Mouse (Mus musculus): ENCODE measurements around the gene B2m. TPM values are rescaled to one million over a fixed set of nuclear protein-coding genes. Genes with fewer than 3 reads are reported as not detected.

The B2m gene
- polyA plus RNA-seq, 1 experiment from 2014 or later = 475 TPM

GRCm38 (mm10) chr2:122153681-122154365 lies 6.3 kb downstream of the B2m start:
- ATAC-seq (ENCODE audit: low FRiP score, low TSS enrichment) (no peak), DNase-seq (ENCODE audit: low spot score) (no peak)
- no peaks in the 10 kb centered on the region for H3K9me3 ChIP-seq (ENCODE audit: control insufficient read depth, low read length)
- 84% methylated on average over 6 of the region's 7 CpGs for WGBS
- H3K4me2 ChIP-seq (replicated peaks; ENCODE audit: low read depth) = no peak overlapping the region
- no peak overlapping the region for H3K4me3 ChIP-seq (ENCODE audit: low read depth, low read length)
- H3K4me1 ChIP-seq (replicated peaks; ENCODE audit: control insufficient read depth, insufficient read depth) = no peaks in the 10 kb centered on the region
- no peaks in the 10 kb centered on the region for H3K27me3 ChIP-seq (ENCODE audit: control insufficient read depth, insufficient read depth, low read length)
- H3K36me3 ChIP-seq (ENCODE audit: control insufficient read depth, insufficient read depth, low read length) = 0 out of 2 replicates have a peak, but pooled peaks cover 2% of the 10 kb centered on the region
- no peak overlapping the region for H3K27ac ChIP-seq (replicated peaks)
- TF ChIP-seq CTCF (IDR thresholded peaks at IDR 0.05; ENCODE audit: low read depth) (no peak), EP300 (optimal IDR thresholded peaks at IDR 0.05) (no peak)
- H3K9ac ChIP-seq (ENCODE audit: low read length) = no peak overlapping the region

DNA sequence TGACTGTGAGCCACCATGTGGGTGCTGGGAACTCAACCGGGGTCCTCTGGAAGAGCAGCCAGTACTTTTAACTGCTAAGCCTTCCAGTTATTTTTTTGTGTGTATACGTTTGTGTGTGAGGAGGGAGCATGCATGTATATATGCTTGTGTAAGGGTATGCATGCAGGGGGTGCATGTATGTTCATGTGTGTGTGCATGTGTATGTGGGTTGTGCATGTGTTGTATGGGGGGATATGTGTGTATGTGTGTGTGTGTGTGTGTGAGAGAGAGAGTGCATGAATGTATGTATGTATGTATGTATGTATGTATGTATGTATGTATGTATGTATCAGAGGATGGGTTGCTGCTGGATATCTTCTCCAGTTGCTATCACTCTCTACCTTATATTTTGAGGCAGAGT lies 7.0 kb downstream of the B2m start:
- H3K27ac ChIP-seq (replicated peaks) = no peak overlapping the region
- no peak for DNase-seq (ENCODE audit: low spot score)
- ATAC-seq (ENCODE audit: low FRiP score, low TSS enrichment) = no peak
- H3K4me1 ChIP-seq (replicated peaks; ENCODE audit: control insufficient read depth, insufficient read depth) = no peaks in the 10 kb centered on the region
- no peak overlapping the region for H3K4me3 ChIP-seq (ENCODE audit: low read depth, low read length)
- no peaks in the 10 kb centered on the region for H3K27me3 ChIP-seq (ENCODE audit: control insufficient read depth, insufficient read depth, low read length)
- H3K9ac ChIP-seq (ENCODE audit: low read length) = no peak overlapping the region
- TF ChIP-seq EP300 (optimal IDR thresholded peaks at IDR 0.05) (no peak), CTCF (IDR thresholded peaks at IDR 0.05; ENCODE audit: low read depth) (no peak)
- H3K4me2 ChIP-seq (replicated peaks; ENCODE audit: low read depth) = no peak overlapping the region
- H3K9me3 ChIP-seq (ENCODE audit: control insufficient read depth, low read length) = no peaks in the 10 kb centered on the region
- H3K36me3 ChIP-seq (ENCODE audit: control insufficient read depth, insufficient read depth, low read length) = 0 out of 2 replicates have a peak, but pooled peaks cover 2% of the 10 kb centered on the region
- 93% methylated on average over 2 of the region's 2 CpGs for WGBS

DNA sequence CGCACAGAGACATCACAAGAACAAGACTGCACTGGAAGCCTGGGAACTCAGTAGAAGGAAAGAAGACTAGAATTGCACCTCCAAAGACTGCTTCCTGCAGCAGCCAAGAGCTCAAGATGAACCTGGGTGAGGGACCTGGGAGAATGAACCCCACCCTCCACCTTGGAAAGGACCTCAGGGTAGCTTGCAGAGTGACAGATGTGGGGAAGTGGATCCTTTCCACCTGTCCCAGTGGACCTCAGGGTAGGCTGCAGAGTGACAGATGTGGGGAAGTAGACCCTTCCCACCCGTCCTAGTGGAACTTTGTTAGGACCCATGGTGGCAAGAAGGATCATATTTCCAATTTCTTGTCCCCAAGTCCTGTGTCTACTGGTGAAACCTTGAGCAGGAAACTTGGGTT lies 7.8 kb downstream of the B2m start:
- 81% methylated on average over 2 of the region's 2 CpGs for WGBS

DNA sequence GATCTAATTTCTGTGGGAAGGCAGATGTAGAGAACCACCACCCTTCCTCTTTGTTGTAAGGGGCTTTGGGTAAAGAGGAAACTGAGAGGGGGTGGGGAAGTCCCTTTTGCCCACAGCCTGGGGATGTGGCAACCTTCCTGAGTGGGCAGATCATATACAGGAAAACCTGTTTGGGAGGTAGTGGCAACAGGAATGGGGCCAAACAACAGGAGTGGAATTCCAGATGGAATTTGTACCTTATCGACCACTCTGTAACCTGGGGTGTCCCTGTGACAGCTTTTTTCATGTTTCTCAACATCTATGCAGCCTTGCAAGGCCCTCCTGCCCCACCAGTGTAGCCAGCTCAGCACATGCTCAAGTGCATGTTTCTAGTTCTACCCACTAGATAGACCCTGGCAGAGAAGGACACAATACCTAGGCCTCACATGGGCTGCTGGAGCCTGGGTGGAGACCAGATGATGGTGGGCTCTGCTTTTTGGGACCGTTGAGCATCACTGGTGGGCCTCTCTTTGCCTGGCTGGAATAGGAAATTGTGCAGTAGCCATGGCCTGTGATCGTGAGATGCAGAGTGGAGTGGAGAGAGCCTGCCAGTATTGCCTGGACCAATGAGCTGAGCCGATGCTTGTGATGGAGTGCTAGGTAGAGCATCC lies 8.7 kb downstream of the B2m start:
- Histone ChIP-seq H3K27me3 (ENCODE audit: control insufficient read depth, insufficient read depth, low read length) (no peaks in the 10 kb centered on the region), H3K36me3 (ENCODE audit: control insufficient read depth, insufficient read depth, low read length) (0 out of 2 replicates have a peak, but pooled peaks cover 2% of the 10 kb centered on the region), H3K27ac (replicated peaks) (no peak overlapping the region), H3K9ac (ENCODE audit: low read length) (no peak overlapping the region), H3K9me3 (ENCODE audit: control insufficient read depth, low read length) (no peaks in the 10 kb centered on the region), H3K4me2 (replicated peaks; ENCODE audit: low read depth) (no peak overlapping the region), H3K4me3 (ENCODE audit: low read depth, low read length) (no peak overlapping the region), H3K4me1 (replicated peaks; ENCODE audit: control insufficient read depth, insufficient read depth) (no peaks in the 10 kb centered on the region)
- TF ChIP-seq CTCF (IDR thresholded peaks at IDR 0.05; ENCODE audit: low read depth) = no peak
- no peak for TF ChIP-seq EP300 (optimal IDR thresholded peaks at IDR 0.05)
- WGBS = 87% methylated on average over 4 of the region's 4 CpGs
- DNase-seq (ENCODE audit: low spot score) = no peak
- no peak for ATAC-seq (ENCODE audit: low FRiP score, low TSS enrichment)

More for the DNA sequence above, 7.8 kb downstream of the B2m start:
- Histone ChIP-seq H3K9me3 (ENCODE audit: control insufficient read depth, low read length) (no peaks in the 10 kb centered on the region), H3K4me3 (ENCODE audit: low read depth, low read length) (no peak overlapping the region), H3K36me3 (ENCODE audit: control insufficient read depth, insufficient read depth, low read length) (0 out of 2 replicates have a peak, but pooled peaks cover 2% of the 10 kb centered on the region), H3K27ac (replicated peaks) (no peak overlapping the region), H3K4me1 (replicated peaks; ENCODE audit: control insufficient read depth, insufficient read depth) (no peaks in the 10 kb centered on the region), H3K4me2 (replicated peaks; ENCODE audit: low read depth) (no peak overlapping the region), H3K27me3 (ENCODE audit: control insufficient read depth, insufficient read depth, low read length) (no peaks in the 10 kb centered on the region), H3K9ac (ENCODE audit: low read length) (no peak overlapping the region)
- ATAC-seq (ENCODE audit: low FRiP score, low TSS enrichment) (no peak), DNase-seq (ENCODE audit: low spot score) (no peak)
- no peak for TF ChIP-seq EP300 (optimal IDR thresholded peaks at IDR 0.05)
- no peak for TF ChIP-seq CTCF (IDR thresholded peaks at IDR 0.05; ENCODE audit: low read depth)

DNA sequence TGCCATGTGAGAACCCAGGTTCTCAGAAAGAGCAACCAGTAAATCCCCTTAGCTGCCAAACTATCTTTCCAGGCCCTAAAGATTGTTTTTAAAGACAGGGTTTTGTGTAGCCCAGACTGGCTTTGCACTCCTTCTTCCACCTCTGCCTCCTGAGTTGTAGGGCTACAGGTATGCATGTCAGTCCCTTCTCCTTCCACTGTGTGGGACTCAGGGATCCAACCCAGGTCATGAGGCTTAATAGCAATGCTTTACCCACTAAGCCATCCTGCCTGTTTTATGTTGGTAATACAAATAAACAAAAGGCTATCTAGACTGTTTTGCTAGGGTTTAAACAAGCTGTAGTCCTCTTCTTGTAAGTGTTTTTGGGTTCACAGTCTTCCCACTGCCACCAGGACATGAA lies 10.1 kb downstream of the B2m start:
- Histone ChIP-seq H3K9ac (ENCODE audit: low read length) (no peak overlapping the region), H3K4me2 (replicated peaks; ENCODE audit: low read depth) (no peak overlapping the region), H3K4me3 (ENCODE audit: low read depth, low read length) (no peak overlapping the region), H3K27ac (replicated peaks) (no peak overlapping the region), H3K4me1 (replicated peaks; ENCODE audit: control insufficient read depth, insufficient read depth) (no peaks in the 10 kb centered on the region), H3K36me3 (ENCODE audit: control insufficient read depth, insufficient read depth, low read length) (0 out of 2 replicates have a peak, but pooled peaks cover 2% of the 10 kb centered on the region), H3K9me3 (ENCODE audit: control insufficient read depth, low read length) (no peaks in the 10 kb centered on the region), H3K27me3 (ENCODE audit: control insufficient read depth, insufficient read depth, low read length) (no peaks in the 10 kb centered on the region)
- no peak for TF ChIP-seq EP300 (optimal IDR thresholded peaks at IDR 0.05)
- TF ChIP-seq CTCF (IDR thresholded peaks at IDR 0.05; ENCODE audit: low read depth) = no peak
- no peak for DNase-seq (ENCODE audit: low spot score)
- ATAC-seq (ENCODE audit: low FRiP score, low TSS enrichment) = no peak

DNA sequence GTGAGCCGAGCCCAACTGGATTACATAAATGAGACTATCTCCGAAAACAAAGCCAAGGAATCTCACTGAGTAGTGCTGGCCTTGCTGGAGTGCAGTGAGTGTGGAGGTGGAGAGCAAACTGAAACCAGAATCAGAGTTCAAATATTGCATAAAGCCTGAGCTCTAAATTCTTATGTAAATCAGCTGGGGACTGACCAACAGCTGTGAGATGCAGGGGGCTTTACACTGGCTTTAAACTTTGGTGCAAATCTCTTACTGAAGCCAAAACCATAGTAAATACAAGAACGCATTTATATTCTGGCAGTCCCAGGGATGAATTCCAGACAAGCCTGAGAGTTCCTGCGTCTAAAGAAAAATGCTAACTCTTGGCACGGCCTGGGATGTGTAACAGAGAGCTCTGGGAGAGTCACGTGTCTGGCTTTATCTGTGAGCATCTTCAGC lies 10.9 kb downstream of the B2m start:
- 0 out of 2 replicates have a peak, but pooled peaks cover 2% of the 10 kb centered on the region for H3K36me3 ChIP-seq (ENCODE audit: control insufficient read depth, insufficient read depth, low read length)
- H3K9me3 ChIP-seq (ENCODE audit: control insufficient read depth, low read length) = no peaks in the 10 kb centered on the region
- H3K27ac ChIP-seq (replicated peaks) = no peak overlapping the region
- ATAC-seq (ENCODE audit: low FRiP score, low TSS enrichment) (peak; percentile 48; the same call in 1 of the 2 replicates), DNase-seq (ENCODE audit: low spot score) (no peak)
- no peak overlapping the region for H3K4me3 ChIP-seq (ENCODE audit: low read depth, low read length)
- H3K4me1 ChIP-seq (replicated peaks; ENCODE audit: control insufficient read depth, insufficient read depth) = no peaks in the 10 kb centered on the region
- 27% methylated on average over 6 of the region's 6 CpGs for WGBS
- no peaks in the 10 kb centered on the region for H3K27me3 ChIP-seq (ENCODE audit: control insufficient read depth, insufficient read depth, low read length)
- TF ChIP-seq EP300 (optimal IDR thresholded peaks at IDR 0.05) = no peak
- TF ChIP-seq CTCF (IDR thresholded peaks at IDR 0.05; ENCODE audit: low read depth) = no peak
- H3K9ac ChIP-seq (ENCODE audit: low read length) = no peak overlapping the region
- H3K4me2 ChIP-seq (replicated peaks; ENCODE audit: low read depth) = no peak overlapping the region
